Mouse (Mus musculus): Measurements from ENCODE around the gene Olfr434. TPM values are rescaled to one million over a fixed set of nuclear protein-coding genes. Genes with fewer than 3 reads are reported as not detected.
"Not testable (repeated sequence)": the region's sequence is repeated elsewhere in the genome, so short reads cannot be mapped to it uniquely, and the experiment has no call there.

Gene Olfr434
- not detected for total RNA-seq (2021)
- long read RNA-seq, experiment 1: 0 reads
- long read RNA-seq, experiment 2: 0 reads

DNA sequence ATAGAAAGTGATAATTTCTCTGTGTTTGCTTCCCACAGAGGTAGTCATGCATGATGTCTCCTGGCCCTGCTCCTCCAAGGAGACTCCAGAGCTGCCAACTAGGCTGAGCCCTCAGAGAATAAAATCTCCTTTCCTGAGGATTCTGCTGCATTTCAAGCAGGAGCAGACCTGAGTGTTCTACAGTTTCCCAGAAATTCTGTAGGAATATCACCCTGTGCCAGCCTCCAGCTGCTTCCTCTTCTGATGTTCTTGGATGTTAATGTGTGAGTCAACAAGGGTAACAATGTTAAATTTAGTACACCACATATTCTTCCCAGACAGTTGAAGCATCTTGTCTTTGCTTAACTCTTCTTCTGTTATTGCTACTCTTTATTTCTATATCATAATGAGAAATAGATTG, at the start of gene Olfr434:
Gene Olfr434 (plus strand): TSS at position 149 of the 400 bp plus-strand sequence.
- intact Hi-C loops (cut with DNase I; ENCODE audit: low total_unique reads); DNase-seq: not testable (repeated sequence)

- intact Hi-C loops (cut with DNase I; ENCODE audit: low total_unique reads): no loop called here
- DNase-seq: no peak
Observed at GRCm38 (mm10) chr6:43167246-43167645, 45.6 kb upstream of the Olfr434 start.

GRCm38 (mm10) chr6:43171840-43172239, 41.0 kb upstream of the Olfr434 start, which contains the start of gene Olfr13:
Olfr13 (plus strand) TSS chr6:43172140.
- DNase-seq: no peak
- intact Hi-C loops (cut with DNase I; ENCODE audit: low total_unique reads): no loop called here

- no peak for DNase-seq
- intact Hi-C loops (cut with DNase I; ENCODE audit: low total_unique reads): no loop called here
Observed at GRCm38 (mm10) chr6:43178129-43178528, 34.7 kb upstream of the Olfr434 start.

DNA sequence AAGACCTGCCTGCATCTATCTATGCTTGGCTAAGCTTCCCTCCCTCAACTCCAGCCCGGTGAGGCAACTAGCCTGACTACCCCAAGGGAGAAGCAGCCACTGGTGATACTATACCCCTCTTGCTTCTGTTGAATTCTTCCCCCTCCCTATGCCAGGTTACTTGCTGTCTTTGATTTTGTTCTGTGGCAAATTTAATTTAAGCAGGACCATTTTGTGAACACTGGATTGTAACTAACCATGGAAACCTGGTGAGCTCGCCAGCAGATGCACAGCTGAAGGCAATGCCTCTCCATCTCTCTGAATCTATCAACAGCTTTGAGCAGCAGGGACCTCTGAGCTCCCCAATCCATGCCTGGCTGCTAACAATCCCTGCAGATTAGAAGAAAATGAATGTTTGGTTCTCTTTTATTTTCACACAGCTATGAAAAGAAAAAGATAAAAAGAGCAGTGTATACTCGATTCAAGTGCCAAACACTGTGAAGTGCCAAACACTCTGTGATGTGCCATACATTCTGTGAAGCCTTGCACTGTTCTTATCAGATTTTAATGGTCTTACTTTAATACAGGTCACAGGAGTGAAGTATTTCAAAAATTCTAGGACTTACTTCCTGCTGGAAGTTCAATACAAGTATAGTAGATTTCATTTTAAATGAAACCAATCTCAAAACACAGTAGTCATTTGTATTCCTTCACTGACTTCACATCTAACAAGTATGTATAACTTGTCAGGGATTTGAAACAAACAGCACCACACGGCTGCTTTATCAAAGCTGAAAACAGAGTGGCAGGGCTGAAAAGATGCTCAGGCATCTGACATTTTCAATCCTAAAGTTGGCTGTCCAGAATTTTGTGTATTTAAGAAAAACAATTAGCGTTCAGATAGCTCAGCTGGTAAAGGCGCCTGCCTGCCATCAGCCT, 34.0 kb upstream of the Olfr434 start:
- no peak for DNase-seq
- intact Hi-C loops (cut with DNase I; ENCODE audit: low total_unique reads): no loop called here

DNA sequence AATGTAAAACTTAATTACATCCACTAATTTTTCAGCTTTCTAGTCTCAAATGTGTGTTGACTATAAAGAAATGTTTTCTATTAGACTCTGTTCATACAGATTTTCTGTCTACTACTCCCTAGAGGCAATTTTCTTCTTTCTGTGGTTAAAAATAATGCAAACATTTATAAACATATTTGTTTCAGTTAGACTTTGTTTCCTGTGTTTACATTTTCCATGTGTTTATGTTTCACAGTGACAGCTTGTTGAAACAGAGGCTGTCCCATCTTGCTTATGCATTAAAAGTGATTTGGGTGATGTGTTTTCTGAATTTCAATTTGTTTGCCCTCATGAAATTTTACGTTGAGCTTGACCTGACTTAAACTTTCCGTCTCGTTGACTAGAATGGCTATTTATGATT, 21.8 kb upstream of the Olfr434 start:
- DNase-seq: no peak
- intact Hi-C loops (cut with DNase I; ENCODE audit: low total_unique reads): no loop called here

DNA sequence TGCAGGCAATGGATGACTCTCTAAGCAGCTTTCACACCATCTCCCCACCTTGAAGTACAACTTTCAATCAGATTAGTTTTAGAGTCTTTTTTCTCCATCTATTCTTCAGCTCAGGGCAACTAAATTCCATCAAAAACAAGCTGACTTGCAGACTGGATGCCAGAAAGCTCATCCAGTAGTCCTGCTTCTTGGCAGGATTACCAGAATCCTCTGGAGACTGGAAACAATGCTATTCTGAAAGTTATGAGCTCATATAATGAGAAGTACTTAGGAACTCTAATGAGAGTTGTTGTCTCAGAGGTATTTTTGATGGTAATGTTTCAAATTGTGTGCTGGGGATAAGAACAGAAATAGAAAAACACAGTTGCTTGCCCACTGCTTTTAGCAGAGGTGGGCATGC, 16.0 kb upstream of the Olfr434 start, which contains the start of gene Olfr435:
Gene Olfr435 (plus strand): TSS at position 366 of the 400 bp plus-strand sequence.
- intact Hi-C loops (cut with DNase I; ENCODE audit: low total_unique reads): no loop called here
- no peak for DNase-seq

- no peak for DNase-seq
- intact Hi-C loops (cut with DNase I; ENCODE audit: low total_unique reads): no loop called here
Observed at GRCm38 (mm10) chr6:43198094-43198493, 14.7 kb upstream of the Olfr434 start.

GRCm38 (mm10) chr6:43202786-43203185, 10.0 kb upstream of the Olfr434 start:
- DNase-seq: no peak
- intact Hi-C loops (cut with DNase I; ENCODE audit: low total_unique reads): no loop called here

- intact Hi-C loops (cut with DNase I; ENCODE audit: low total_unique reads): no loop called here
- no peak for DNase-seq
Observed at GRCm38 (mm10) chr6:43205355-43205754, 7.5 kb upstream of the Olfr434 start.

- intact Hi-C loops (cut with DNase I; ENCODE audit: low total_unique reads); DNase-seq: not testable (repeated sequence)
Observed at GRCm38 (mm10) chr6:43231255-43231654, 18.4 kb downstream of the Olfr434 start, which contains the start of gene Olfr47. Olfr47 (plus strand) TSS chr6:43231529.

DNA sequence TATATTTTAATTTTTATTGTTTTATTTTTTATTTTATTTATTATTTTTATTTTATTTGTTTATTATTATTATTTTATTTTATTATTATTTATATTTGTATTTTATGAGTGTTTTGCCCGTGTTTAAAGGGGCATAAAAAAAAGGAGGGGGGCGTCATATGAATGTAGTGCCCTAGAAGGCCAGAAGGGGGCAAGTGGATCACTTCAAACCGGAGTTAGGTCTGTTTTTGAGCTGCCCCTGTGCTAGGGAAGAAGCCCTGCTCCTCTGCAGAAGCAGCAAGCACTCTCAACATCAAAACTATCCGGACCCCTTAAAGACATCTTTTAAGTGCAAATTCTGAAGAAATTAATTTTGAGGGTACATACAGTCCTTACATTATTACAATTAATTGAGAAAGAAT, 29.2 kb downstream of the Olfr434 start:
- no peak for DNase-seq
- intact Hi-C loops (cut with DNase I; ENCODE audit: low total_unique reads): no loop called here

DNA sequence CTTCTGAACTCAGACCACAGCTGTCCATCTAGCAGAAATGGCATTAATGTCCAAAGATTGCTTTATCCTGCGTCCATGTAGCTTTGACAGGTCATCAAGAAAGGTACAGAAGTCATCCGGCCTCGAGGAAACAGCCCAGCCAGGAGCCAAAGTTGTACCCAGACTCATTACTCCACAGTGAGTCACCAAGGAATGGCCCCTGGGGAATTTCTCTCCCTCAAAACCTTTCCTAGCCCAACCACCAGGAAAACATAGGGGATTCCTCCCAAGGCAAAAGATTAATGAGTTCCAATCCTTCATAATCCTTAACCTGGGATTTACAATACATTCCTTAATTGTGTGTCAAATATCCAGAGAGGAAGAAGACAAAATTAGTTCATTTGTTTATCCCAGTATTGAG, 34.6 kb downstream of the Olfr434 start:
- no peak for DNase-seq
- intact Hi-C loops (cut with DNase I; ENCODE audit: low total_unique reads): no loop called here

DNA sequence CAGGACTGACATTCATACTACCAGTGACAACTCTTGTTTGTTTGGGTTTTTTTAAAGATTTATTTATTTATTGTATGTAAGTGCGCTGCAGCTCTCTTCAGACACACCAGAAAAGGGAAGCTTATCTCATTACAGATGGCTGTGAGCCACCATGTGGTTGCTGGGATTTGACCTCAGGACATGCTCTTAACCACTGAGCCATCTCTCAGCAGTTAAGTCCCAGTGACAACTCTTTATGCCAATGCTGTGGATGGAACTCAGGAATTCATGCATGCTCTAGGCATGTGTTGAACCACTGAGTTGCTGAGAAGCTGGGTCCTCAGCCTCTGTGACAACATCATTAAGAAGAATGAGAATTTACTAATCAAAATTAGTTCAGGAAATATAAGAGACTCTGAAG, 40.2 kb downstream of the Olfr434 start:
- DNase-seq: no peak
- intact Hi-C loops (cut with DNase I; ENCODE audit: low total_unique reads): no loop called here

DNA sequence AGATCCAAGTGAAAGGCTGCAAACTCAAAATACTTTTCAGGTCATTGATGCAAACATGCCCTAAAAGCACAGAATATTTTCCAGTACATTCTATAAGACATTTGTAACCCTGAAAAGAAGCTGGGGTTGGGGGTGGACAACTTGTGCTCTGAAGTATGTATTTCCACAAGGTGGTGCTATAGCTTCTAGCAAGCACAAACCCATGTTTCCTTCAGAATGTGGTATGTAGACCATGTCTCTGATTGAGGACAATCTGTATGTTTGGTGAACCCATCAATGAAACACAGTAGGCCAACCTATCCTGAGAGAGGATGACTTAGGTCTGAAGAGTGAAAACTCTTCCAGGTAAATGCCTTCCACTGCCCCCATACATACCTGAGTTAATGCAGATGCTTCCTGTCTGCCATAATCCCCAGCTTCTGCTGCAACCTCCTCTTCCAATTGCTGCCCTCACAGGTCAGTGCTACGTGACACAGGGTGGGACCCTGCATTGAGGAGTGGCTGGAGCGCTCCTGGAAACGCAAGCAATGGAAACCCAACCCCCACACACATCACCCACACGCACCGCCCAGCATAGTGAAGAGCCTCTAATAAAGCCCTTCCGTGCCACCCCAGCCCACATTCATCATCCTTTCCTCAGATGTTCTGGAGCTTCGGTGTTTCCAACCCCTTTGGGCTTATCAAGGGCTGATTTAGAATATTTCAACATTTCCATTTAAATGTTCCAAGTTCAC, 41.5 kb downstream of the Olfr434 start:
- intact Hi-C loops (cut with DNase I; ENCODE audit: low total_unique reads): no loop called here
- DNase-seq: no peak

GRCm38 (mm10) chr6:43260756-43261155, 47.9 kb downstream of the Olfr434 start:
- intact Hi-C loops (cut with DNase I; ENCODE audit: low total_unique reads): no loop called here
- no peak for DNase-seq

DNA sequence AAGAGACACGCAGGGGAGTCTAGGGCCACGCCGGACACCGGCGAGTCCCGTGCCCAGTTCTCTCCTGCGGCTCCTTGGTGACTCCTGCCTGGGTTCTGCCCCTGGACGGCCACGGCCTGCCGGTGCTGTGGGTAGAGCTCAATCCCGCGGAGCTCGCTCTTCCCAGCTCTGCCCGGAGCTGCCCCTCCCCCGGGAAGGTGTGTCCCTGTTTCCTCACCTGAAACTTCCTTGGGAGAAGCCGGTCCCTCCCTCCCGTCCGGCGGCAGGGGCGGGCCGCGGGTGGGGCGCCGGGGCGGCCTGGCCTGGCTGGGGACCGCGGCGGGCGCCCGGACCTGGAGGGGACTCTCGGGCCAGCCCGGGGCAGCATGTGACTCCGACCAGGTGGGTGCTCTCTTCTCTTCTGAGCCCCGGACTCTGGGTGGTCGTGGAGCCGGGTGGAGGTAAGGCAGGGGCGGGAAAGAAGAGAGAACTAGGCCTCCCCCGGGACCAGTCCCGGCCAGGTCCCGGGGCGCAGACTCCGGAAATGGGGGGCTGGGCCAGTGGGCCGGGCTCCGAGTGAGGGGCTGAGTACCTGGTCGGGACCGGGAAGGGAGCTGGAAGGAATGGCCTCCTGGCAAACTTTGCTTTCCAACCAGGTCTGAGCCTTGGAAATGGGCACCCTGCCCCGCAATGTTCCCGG, 52.7 kb downstream of the Olfr434 start, which contains the start of gene Arhgef5:
Gene Arhgef5 (plus strand): TSS at position 220 of the 679 bp plus-strand sequence.
- intact Hi-C loops (cut with DNase I; ENCODE audit: low total_unique reads): no loop called here

DNA sequence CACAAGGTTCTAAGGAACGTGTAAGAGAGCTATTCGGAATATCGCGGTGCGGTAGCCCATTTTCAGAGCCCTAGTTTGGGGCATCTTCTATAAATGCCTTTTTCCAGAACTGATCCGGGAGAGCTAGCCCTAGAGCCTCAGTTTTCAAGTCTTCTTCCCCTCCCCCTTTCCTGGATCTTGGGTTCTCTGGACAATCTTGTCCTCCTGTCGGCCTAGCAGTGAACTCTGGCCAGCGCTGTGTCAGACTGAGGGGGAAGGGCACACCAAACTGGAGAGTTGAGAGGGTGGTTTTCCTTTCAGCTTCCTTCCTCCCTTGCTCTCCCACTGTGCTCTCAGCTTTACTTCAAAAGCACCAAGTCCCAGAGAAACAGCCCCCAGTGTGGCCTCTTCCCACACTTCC, 53.5 kb downstream of the Olfr434 start:
- DNase-seq: no peak
- intact Hi-C loops (cut with DNase I; ENCODE audit: low total_unique reads): no loop called here

More for the DNA sequence above, 52.7 kb downstream of the Olfr434 start, which contains the start of gene Arhgef5:
- peak; percentile 11 for DNase-seq

Data from gastrocnemius, postnatal 14 days (tissue).